Mouse (Mus musculus): ENCODE data around the gene Lgals2. TPM values are rescaled to one million over a fixed set of nuclear protein-coding genes. Genes with fewer than 3 reads are reported as not detected.
A peak's percentile ranks its signal among the peaks of the same experiment; 100 is the strongest.

Gene Lgals2
- polyA plus RNA-seq, 1 experiment from 2014 or later, result not detected

GRCm38 (mm10) chr15:78872021-78872608 lies 16.8 kb upstream of the Lgals2 start:
- H3K27me3 ChIP-seq, result no peaks in the 10 kb centered on the region
- no peaks in the 10 kb centered on the region for H3K9me3 ChIP-seq
- H3K4me3 ChIP-seq, result no peak overlapping the region
- H3K27ac ChIP-seq, result no peak overlapping the region
- WGBS, result 56% methylated on average over 5 of the region's 5 CpGs
- no peaks in the 10 kb centered on the region for H3K36me3 ChIP-seq
- ATAC-seq (ENCODE audit: low FRiP score), result no peak
- H3K4me1 ChIP-seq (replicated peaks), result peaks cover 15% of the 10 kb centered on the region
- H3K4me2 ChIP-seq, result no peak overlapping the region
- no peak overlapping the region for H3K9ac ChIP-seq

GRCm38 (mm10) chr15:78869775-78870174 lies 14.4 kb upstream of the Lgals2 start:
- H3K4me2 ChIP-seq, result no peak overlapping the region
- H3K4me1 ChIP-seq (replicated peaks), result no peaks in the 10 kb centered on the region; the same call in 1 of the 2 replicates
- H3K9me3 ChIP-seq, result no peaks in the 10 kb centered on the region
- ATAC-seq (ENCODE audit: low FRiP score), result no peak
- no peaks in the 10 kb centered on the region; the same call in 1 of the 2 replicates for H3K27me3 ChIP-seq
- no peak overlapping the region for H3K27ac ChIP-seq
- H3K4me3 ChIP-seq, result no peak overlapping the region
- WGBS, result 29% methylated on average over 6 of the region's 6 CpGs
- no peak overlapping the region for H3K9ac ChIP-seq
- no peaks in the 10 kb centered on the region for H3K36me3 ChIP-seq

GRCm38 (mm10) chr15:78868826-78869233 lies 13.5 kb upstream of the Lgals2 start:
- no peaks in the 10 kb centered on the region; the same call in 1 of the 2 replicates for H3K27me3 ChIP-seq
- ATAC-seq (ENCODE audit: low FRiP score), result peak; percentile 47

GRCm38 (mm10) chr15:78868398-78868797 lies 13.1 kb upstream of the Lgals2 start:
- Histone ChIP-seq H3K27ac (peak overlapping the region; percentile 71), H3K4me3 (no peak overlapping the region), H3K9ac (no peak overlapping the region), H3K36me3 (no peaks in the 10 kb centered on the region), H3K4me2 (no peak overlapping the region), H3K27me3 (no peaks in the 10 kb centered on the region; the same call in 1 of the 2 replicates), H3K9me3 (no peaks in the 10 kb centered on the region), H3K4me1 (replicated peaks) (no peaks in the 10 kb centered on the region; the same call in 1 of the 2 replicates)
- 18% methylated on average over 9 of the region's 9 CpGs for WGBS
- peak; percentile 76 for ATAC-seq (ENCODE audit: low FRiP score)

More at GRCm38 (mm10) chr15:78868826-78869233, 13.5 kb upstream of the Lgals2 start:
- Histone ChIP-seq H3K9me3 (no peaks in the 10 kb centered on the region), H3K4me3 (no peak overlapping the region), H3K36me3 (no peaks in the 10 kb centered on the region), H3K4me1 (replicated peaks) (no peaks in the 10 kb centered on the region; the same call in 1 of the 2 replicates), H3K4me2 (no peak overlapping the region), H3K27ac (peak overlapping the region; percentile 71), H3K9ac (no peak overlapping the region)
- WGBS, result 45% methylated on average over 7 of the region's 7 CpGs

- no peaks in the 10 kb centered on the region; the same call in 1 of the 2 replicates for H3K4me1 ChIP-seq (replicated peaks)
- H3K4me2 ChIP-seq, result no peak overlapping the region
- no peaks in the 10 kb centered on the region for H3K36me3 ChIP-seq
- H3K9ac ChIP-seq, result no peak overlapping the region
- H3K27ac ChIP-seq, result no peak overlapping the region
- no peak for ATAC-seq (ENCODE audit: low FRiP score)
- H3K27me3 ChIP-seq, result no peaks in the 10 kb centered on the region; the same call in 1 of the 2 replicates
- no peaks in the 10 kb centered on the region for H3K9me3 ChIP-seq
- 51% methylated on average over 13 of the region's 13 CpGs for WGBS
- no peak overlapping the region for H3K4me3 ChIP-seq
Observed at GRCm38 (mm10) chr15:78863852-78864253, 8.5 kb upstream of the Lgals2 start.

GRCm38 (mm10) chr15:78863154-78863553 lies 7.8 kb upstream of the Lgals2 start:
- Histone ChIP-seq H3K27me3 (no peaks in the 10 kb centered on the region; the same call in 1 of the 2 replicates), H3K9ac (no peak overlapping the region), H3K4me1 (replicated peaks) (no peaks in the 10 kb centered on the region), H3K4me3 (no peak overlapping the region), H3K4me2 (no peak overlapping the region), H3K36me3 (no peaks in the 10 kb centered on the region), H3K9me3 (no peaks in the 10 kb centered on the region), H3K27ac (no peak overlapping the region)
- WGBS, result 80% methylated on average over 2 of the region's 2 CpGs
- ATAC-seq (ENCODE audit: low FRiP score), result no peak

- no peak for ATAC-seq (ENCODE audit: low FRiP score)
- WGBS, result 79% methylated on average over 5 of the region's 5 CpGs
- H3K27me3 ChIP-seq, result no peaks in the 10 kb centered on the region; the same call in 1 of the 2 replicates
- H3K36me3 ChIP-seq, result no peaks in the 10 kb centered on the region
- no peak overlapping the region for H3K27ac ChIP-seq
- no peaks in the 10 kb centered on the region for H3K9me3 ChIP-seq
- H3K4me1 ChIP-seq (replicated peaks), result no peaks in the 10 kb centered on the region
- no peak overlapping the region for H3K9ac ChIP-seq
- H3K4me2 ChIP-seq, result no peak overlapping the region
- no peak overlapping the region for H3K4me3 ChIP-seq
Observed at GRCm38 (mm10) chr15:78862280-78862679, 7.0 kb upstream of the Lgals2 start.

- 79% methylated on average over 6 of the region's 6 CpGs for WGBS
Observed at GRCm38 (mm10) chr15:78859714-78860113, 4.4 kb upstream of the Lgals2 start.

GRCm38 (mm10) chr15:78859311-78859710 lies 4.0 kb upstream of the Lgals2 start:
- no peak overlapping the region for H3K4me2 ChIP-seq
- no peaks in the 10 kb centered on the region for H3K9me3 ChIP-seq
- no peaks in the 10 kb centered on the region for H3K36me3 ChIP-seq
- ATAC-seq (ENCODE audit: low FRiP score), result no peak
- H3K27me3 ChIP-seq, result 0 out of 2 replicates have a peak, but pooled peaks cover 4% of the 10 kb centered on the region
- H3K4me3 ChIP-seq, result no peak overlapping the region
- no peaks in the 10 kb centered on the region for H3K4me1 ChIP-seq (replicated peaks)
- no peak overlapping the region for H3K27ac ChIP-seq
- WGBS, result 80% methylated on average over 4 of the region's 4 CpGs
- H3K9ac ChIP-seq, result no peak overlapping the region

More at GRCm38 (mm10) chr15:78859714-78860113, 4.4 kb upstream of the Lgals2 start:
- Histone ChIP-seq H3K9me3 (no peaks in the 10 kb centered on the region), H3K27me3 (0 out of 2 replicates have a peak, but pooled peaks cover 4% of the 10 kb centered on the region), H3K4me2 (no peak overlapping the region), H3K9ac (no peak overlapping the region), H3K36me3 (no peaks in the 10 kb centered on the region), H3K27ac (no peak overlapping the region), H3K4me3 (no peak overlapping the region), H3K4me1 (replicated peaks) (no peaks in the 10 kb centered on the region)
- no peak for ATAC-seq (ENCODE audit: low FRiP score)

- Histone ChIP-seq H3K27ac (no peak overlapping the region), H3K9ac (no peak overlapping the region), H3K9me3 (no peaks in the 10 kb centered on the region), H3K27me3 (0 out of 2 replicates have a peak, but pooled peaks cover 4% of the 10 kb centered on the region), H3K4me3 (no peak overlapping the region), H3K4me1 (replicated peaks) (0 out of 2 replicates have a peak, but pooled peaks cover under 1% of the 10 kb centered on the region), H3K4me2 (no peak overlapping the region), H3K36me3 (no peaks in the 10 kb centered on the region)
- ATAC-seq (ENCODE audit: low FRiP score), result no peak
- WGBS, result 82% methylated on average over 7 of the region's 7 CpGs
Observed at GRCm38 (mm10) chr15:78857009-78857408, 1.7 kb upstream of the Lgals2 start.

- Histone ChIP-seq H3K27me3 (peaks cover 16% of the 10 kb centered on the region; the same call in 1 of the 2 replicates), H3K36me3 (no peaks in the 10 kb centered on the region), H3K9me3 (no peaks in the 10 kb centered on the region), H3K27ac (no peak overlapping the region), H3K4me2 (no peak overlapping the region), H3K4me3 (no peak overlapping the region), H3K9ac (no peak overlapping the region), H3K4me1 (replicated peaks) (peaks cover 12% of the 10 kb centered on the region)
- 19% methylated on average over 13 of the region's 13 CpGs for WGBS
- ATAC-seq (ENCODE audit: low FRiP score), result peak; percentile 85
Observed at GRCm38 (mm10) chr15:78851505-78852153, 3.7 kb downstream of the Lgals2 start.

GRCm38 (mm10) chr15:78850944-78851343 lies 4.4 kb downstream of the Lgals2 start:
- Histone ChIP-seq H3K4me1 (replicated peaks) (peaks cover 16% of the 10 kb centered on the region), H3K9ac (no peak overlapping the region), H3K4me2 (no peak overlapping the region), H3K9me3 (no peaks in the 10 kb centered on the region), H3K27ac (no peak overlapping the region), H3K27me3 (peaks cover 12% of the 10 kb centered on the region; the same call in 1 of the 2 replicates), H3K4me3 (no peak overlapping the region), H3K36me3 (no peaks in the 10 kb centered on the region)
- no peak for ATAC-seq (ENCODE audit: low FRiP score)
- WGBS, result 80% methylated on average over 6 of the region's 6 CpGs
